Mouse (Mus musculus) CH12.LX (cell line): Measurements from ENCODE around the gene Pi4k2b.

Experiments used
- CTCF ChIP-seq, 2 experiments: IDR thresholded peaks in 1 of 2; conservative IDR thresholded peaks in 1 of 2; 2 replicates each; pipeline ENCODE4 v1.5.1; 2011 to 2012; ENCODE audit warnings: low read depth in 2 of 2, low read length in 2 of 2, improper control_type of control experiment in 1 of 2, inconsistent platforms in 1 of 2, mild to moderate bottlenecking in 1 of 2, moderate library complexity in 1 of 2
- EP300 ChIP-seq: IDR thresholded peaks from 2 replicates; pipeline ENCODE4 v1.6.1; 2011; ENCODE audit warnings: low read length, improper control_type of control experiment
- KAT2A ChIP-seq: IDR thresholded peaks from 2 replicates; pipeline ENCODE4 v1.6.1; 2012; ENCODE audit warnings: low read length, improper control_type of control experiment, inconsistent platforms; ENCODE audit not compliant: insufficient replicate concordance
- TBP ChIP-seq: conservative IDR thresholded peaks from 2 replicates; pipeline ENCODE4 v1.6.1; 2011; ENCODE audit warnings: low read depth, low read length, improper control_type of control experiment
- ZMIZ1 ChIP-seq: IDR thresholded peaks from 2 replicates; pipeline ENCODE4 v1.6.1; 2012; ENCODE audit warnings: low read depth, mild to moderate bottlenecking, inconsistent platforms, low read length, improper control_type of control experiment

GRCm38 (mm10) chr5:52799274-52799985 is 58.1 kb downstream of the Pi4k2b start:
- TF ChIP-seq CTCF (conservative IDR thresholded peaks at IDR 0.05 in 1 of 2, IDR thresholded peaks at IDR 0.05 in 1 of 2; ENCODE audit: low read depth in 2 of 2, low read length in 2 of 2) (no peak), ZMIZ1 (no peak), KAT2A (no peak), EP300 (no peak), TBP (no peak)
